In the genomic region with DNA sequence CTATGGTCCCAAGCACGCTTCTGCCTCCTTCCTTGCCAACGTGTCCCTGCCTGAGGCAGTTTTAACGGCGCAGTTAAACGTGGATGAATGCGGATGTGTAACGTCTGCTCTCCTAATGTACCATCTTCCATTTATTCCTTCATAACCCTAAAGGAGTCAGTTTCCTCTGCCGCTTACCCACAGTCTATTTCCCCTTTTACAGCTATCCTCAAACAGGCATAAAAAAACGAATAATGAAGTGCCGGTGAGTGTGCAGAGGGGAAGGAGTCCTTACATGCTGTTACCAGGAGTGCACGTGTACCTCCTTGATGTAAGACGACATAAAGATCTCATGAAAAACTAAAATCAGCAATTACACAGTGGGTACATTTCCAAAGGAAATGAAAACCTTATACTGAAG, we compare ENCODE assay signal across 30 mouse cellular contexts. TPM values are rescaled to one million over a fixed set of nuclear protein-coding genes. Genes with fewer than 3 reads are reported as not detected.
"Had no signal": no experiment of that assay in that cellular context is flagged by ENCODE, and none has a peak within 500 bp of the region (broad histone marks: within the 10 kb centered on the region; RNA-seq: fewer than 3 reads in every experiment).

No protein-coding gene starts in this region.

- H3K4me2 ChIP-seq: liver, embryonic 13.5 days; liver, embryonic 15.5 days; lung, embryonic 15.5 days; midbrain, embryonic 11.5 days; midbrain, embryonic 13.5 days; midbrain, embryonic 15.5 days; stomach, embryonic 15.5 days had no signal

- H3K36me3 ChIP-seq: liver, embryonic 13.5 days; liver, embryonic 15.5 days; lung, embryonic 15.5 days; midbrain, embryonic 13.5 days; midbrain, embryonic 15.5 days; stomach, embryonic 15.5 days had no signal

- ATAC-seq: lung, postnatal 0 days; midbrain, embryonic 13.5 days; midbrain, embryonic 15.5 days had no signal

- DNase-seq: liver, embryonic 13.5 days; liver, postnatal 0 days; lung, adult 2 months; lung, postnatal 14 days; lung, postnatal 36 days; retina, postnatal 1 day; right cerebral cortex, adult 18-20 months; right cerebral cortex, postnatal 25 days; right cerebral cortex, postnatal 4 days; thymus, adult 2 months; thymus, postnatal 25 days; thymus, postnatal 4 days had no signal

- H3K27ac ChIP-seq: liver, embryonic 13.5 days; liver, embryonic 15.5 days; lung, embryonic 15.5 days; macrophage; midbrain, embryonic 13.5 days; midbrain, embryonic 15.5 days; stomach, embryonic 15.5 days; stomach, postnatal 0 days had no signal

- H3K9me3 ChIP-seq: liver, embryonic 13.5 days; liver, embryonic 15.5 days; lung, embryonic 15.5 days; midbrain, embryonic 13.5 days; midbrain, embryonic 15.5 days; stomach, embryonic 15.5 days had no signal

- H3K4me3 ChIP-seq: liver, embryonic 13.5 days; liver, embryonic 15.5 days; lung, embryonic 15.5 days; megakaryocyte, embryonic 14.5 days; midbrain, embryonic 13.5 days; midbrain, embryonic 15.5 days; stomach, embryonic 15.5 days had no signal

- H3K4me1 ChIP-seq: liver, embryonic 13.5 days; liver, embryonic 15.5 days; lung, embryonic 15.5 days; megakaryocyte, embryonic 14.5 days; midbrain, embryonic 15.5 days; stomach, embryonic 15.5 days had no signal

- H3K9ac ChIP-seq: liver, embryonic 13.5 days; liver, embryonic 15.5 days; liver, postnatal 0 days; lung, embryonic 15.5 days; midbrain, embryonic 13.5 days; midbrain, embryonic 15.5 days; stomach, embryonic 15.5 days had no signal

- H3K27me3 ChIP-seq: liver, embryonic 13.5 days; liver, embryonic 15.5 days; lung, embryonic 15.5 days; megakaryocyte, embryonic 14.5 days; midbrain, embryonic 13.5 days; midbrain, embryonic 15.5 days; stomach, embryonic 15.5 days had no signal

RNA-seq across cellular contexts. Expression of a gene that starts 54.3 kb away (rescaled TPM):
- total RNA-seq: midbrain, postnatal 0 days; monocyte, adult 5-6 weeks had no signal
- polyA plus RNA-seq: liver, embryonic 13.5 days; liver, embryonic 15.5 days; liver, postnatal 0 days; lung, adult 2 months; lung, embryonic 15.5 days; lung, postnatal 0 days; macrophage; midbrain, embryonic 11.5 days; midbrain, embryonic 13.5 days; midbrain, embryonic 15.5 days; midbrain, postnatal 0 days; neural tube, embryonic 11.5 days; neural tube, embryonic 14.5 days; small intestine, adult 2 months; spleen, adult 2 months; stomach, embryonic 15.5 days; stomach, postnatal 0 days; testis, adult 2 months; thymus, adult 2 months; urinary bladder, adult 2 months had no signal
